In genomic region chr11:74581333-74581732, GRCm38 (mm10) we compare ENCODE assay signal across 9 mouse cellular contexts. TPM values are rescaled to one million over a fixed set of nuclear protein-coding genes. Genes with fewer than 3 reads are reported as not detected.
DNase-seq lines count a peak whose midpoint lies in the region; ATAC-seq and TF ChIP-seq lines count a peak whose summit lies in the region.
"Not testable (repeated sequence)": the region's sequence is repeated elsewhere in the genome, so short reads cannot be mapped to it uniquely, and the experiment has no call there.
"Had no signal": no experiment of that assay in that cellular context is flagged by ENCODE, and none has a peak within 500 bp of the region (broad histone marks: within the 10 kb centered on the region; RNA-seq: fewer than 3 reads in every experiment).

No protein-coding gene starts in this region.

- H3K79me2 ChIP-seq in CH12.LX (replicated peaks; ENCODE audit: control insufficient read depth, extremely low read depth, insufficient read depth, poor library complexity, severe bottlenecking) = not testable (repeated sequence)

- TF ChIP-seq CTCF in CH12.LX (conservative IDR thresholded peaks at IDR 0.05 in 1 of 2, IDR thresholded peaks at IDR 0.05 in 1 of 2; ENCODE audit: low read depth in 2 of 2, low read length in 2 of 2) = peak in 1 of 2 experiments; percentile 56; a peak in 2 of 4 replicates
- TF ChIP-seq CTCF in hindbrain, postnatal 0 days (IDR thresholded peaks at IDR 0.05; ENCODE audit: low read depth) = peak; percentile 31; the same call in 1 of the 2 replicates
- peak; percentile 18; the same call in 1 of the 2 replicates for TF ChIP-seq CTCF in spleen, adult 2 months (IDR thresholded peaks at IDR 0.05; ENCODE audit: extremely low read depth, insufficient read depth, insufficient read length, insufficient replicate concordance)

- ATAC-seq in common myeloid progenitor, adult 5-6 weeks (replicated peaks; ENCODE audit: low read depth, poor library complexity, severe bottlenecking) = peak; percentile 45; the same call in 1 of the 2 replicates
- not testable (repeated sequence) for ATAC-seq in hindbrain, postnatal 0 days

- TF ChIP-seq EP300 in CH12.LX (IDR thresholded peaks at IDR 0.05; ENCODE audit: low read length) = not testable (repeated sequence)

- H3K4me3 ChIP-seq in CH12.LX (replicated peaks in 1 of 3; ENCODE audit: low read depth in 2 of 3, low read length in 2 of 3, poor library complexity in 1 of 3); hindbrain, postnatal 0 days (ENCODE audit: low read length); spleen, adult 2 months (ENCODE audit: extremely low read depth, insufficient read depth, insufficient read length): not testable (repeated sequence)

- H3K27ac ChIP-seq in CH12.LX (ENCODE audit: insufficient read depth, low read depth); hindbrain, postnatal 0 days; spleen, adult 2 months (ENCODE audit: insufficient read depth, low read length): not testable (repeated sequence)

- H3K4me1 ChIP-seq in CH12.LX (ENCODE audit: control insufficient read depth in 1 of 2, insufficient read depth in 2 of 2); hindbrain, postnatal 0 days (ENCODE audit: insufficient read depth, low read length); spleen, adult 2 months (ENCODE audit: control insufficient read depth, insufficient read depth, insufficient read length): not testable (repeated sequence)

- TF ChIP-seq POLR2A in CH12.LX (IDR thresholded peaks at IDR 0.05; ENCODE audit: low read depth, low read length); spleen, adult 2 months (IDR thresholded peaks at IDR 0.05; ENCODE audit: low read depth, low read length): not testable (repeated sequence)

- dilution Hi-C loops in CH12.LX (cut with MboI; ENCODE audit: extremely low pct_ligation_motif_present, extremely low pct_unique_long_range_greater_than_20kb, low sequenced_read_pairs) = not testable (repeated sequence)

- H3K4me2 ChIP-seq in CH12.LX (ENCODE audit: insufficient read depth, low read depth, poor library complexity, severe bottlenecking); hindbrain, postnatal 0 days (ENCODE audit: low read depth, low read length): not testable (repeated sequence)

- DNase-seq in CH12.LX (ENCODE audit: extremely low read depth) = peak; percentile 21
- DNase-seq in ZHBTc4 (ENCODE audit: low read depth, low spot score) = peak; percentile 59
- not testable (repeated sequence) for DNase-seq in hindbrain, postnatal 0 days (ENCODE audit: low spot score); spleen, adult 2 months (ENCODE audit: low read depth in 1 of 2, low spot score in 2 of 2)
- DNase-seq in liver = peak; percentile 58
- DNase-seq in lung, postnatal 36 days = peak; percentile 13

- in situ Hi-C loops in CH12.LX (cut with MboI; ENCODE audit: low pct_ligation_motif_present, low pct_unique_long_range_greater_than_20kb, low sequenced_read_pairs) = not testable (repeated sequence)

- H3K9ac ChIP-seq in CH12.LX (ENCODE audit: insufficient read depth, low read depth); hindbrain, postnatal 0 days (replicated peaks; ENCODE audit: low read length): not testable (repeated sequence)

- H3K27me3 ChIP-seq in CH12.LX (replicated peaks) = peaks cover 84% of the 10 kb centered on the region
- not testable (repeated sequence) for H3K27me3 ChIP-seq in hindbrain, postnatal 0 days (ENCODE audit: insufficient read depth, low read length); spleen, adult 2 months (ENCODE audit: control insufficient read depth, insufficient read depth, low read length)

- H3K36me3 ChIP-seq in CH12.LX (replicated peaks in 1 of 2; ENCODE audit: control insufficient read depth in 1 of 2, insufficient read depth in 1 of 2, low read length in 1 of 2); hindbrain, postnatal 0 days (ENCODE audit: insufficient read depth, low read length); spleen, adult 2 months (ENCODE audit: control insufficient read depth, insufficient read depth, low read length): not testable (repeated sequence)

- TF ChIP-seq RAD21 in CH12.LX (IDR thresholded peaks at IDR 0.05; ENCODE audit: low read depth, low read length) = peak; percentile 22

- WGBS in hindbrain, postnatal 0 days = 60% methylated on average over 4 of the region's 4 CpGs
- WGBS in spleen, adult 2 months = 43% methylated on average over 4 of the region's 4 CpGs

- not testable (repeated sequence) for H3K9me3 ChIP-seq in CH12.LX (replicated peaks; ENCODE audit: low read length); hindbrain, postnatal 0 days (ENCODE audit: low read length)

RNA-seq across cellular contexts. Expression of gene Rap1gap2, which starts 29.4 kb away (rescaled TPM):
- total RNA-seq in CH12.LX (2012; rRNA removed) = 74.6 and 79.8 TPM in 2 replicates
- total RNA-seq in CH12.LX (2014; rRNA removed) = 53.8 and 55.4 TPM in 2 replicates
- polyA plus RNA-seq in CH12.LX (2012; ENCODE audit: insufficient read length, low read depth) = 69.8 and 76.6 TPM in 2 replicates
- 2.0 TPM in 2 replicates for total RNA-seq in common myeloid progenitor, adult 5-6 weeks (2017)
- 48.5 and 55.5 TPM in 2 replicates for total RNA-seq in hindbrain, postnatal 0 days (2014; rRNA removed)
- polyA plus RNA-seq in hindbrain, postnatal 0 days (2015; fragmentation: Nextera tagmentation; extraction: Ambion mirVana) = 9.9 and 11.1 TPM in 2 replicates
- polyA plus RNA-seq in spleen, adult 2 months (2012; rRNA removed) = 11.3 and 13.2 TPM in 2 replicates

RNA-seq across cellular contexts. Expression of gene Ccdc92b, which starts 38.1 kb away (rescaled TPM):
- not detected in 2 replicates for total RNA-seq in CH12.LX (2012; rRNA removed)
- total RNA-seq in CH12.LX (2014; rRNA removed) = not detected in 2 replicates
- not detected in 2 replicates for polyA plus RNA-seq in CH12.LX (2012; ENCODE audit: insufficient read length, low read depth)
- not detected in 2 replicates for total RNA-seq in common myeloid progenitor, adult 5-6 weeks (2017)
- 16.8 and 19.5 TPM in 2 replicates for total RNA-seq in hindbrain, postnatal 0 days (2014; rRNA removed)
- 3.4 TPM in 2 replicates for polyA plus RNA-seq in hindbrain, postnatal 0 days (2015; fragmentation: Nextera tagmentation; extraction: Ambion mirVana)
- polyA plus RNA-seq in spleen, adult 2 months (2012; rRNA removed) = 2.0 and 3.1 TPM in 2 replicates
- polyA plus RNA-seq: activated CD4-positive, CD25-positive, alpha-beta regulatory T cell, adult 4 months; CD4-positive, CD25-positive, alpha-beta regulatory T cell, adult 4 months had no signal

Comparison
In these comparisons a context has a peak if more than half of its experiments do, and no peak if none do; other contexts are left out.
1. RNA of gene Rap1gap2, which starts 29.4 kb away (total RNA-seq): 53.8 to 79.8 TPM in CH12.LX and 48.5 to 55.5 TPM in hindbrain, postnatal 0 days; 2.0 TPM in common myeloid progenitor, adult 5-6 weeks; every median in the first group is over 10 times any median in the second.
2. RNA of gene Ccdc92b, which starts 38.1 kb away (total RNA-seq): 16.8 to 19.5 TPM in hindbrain, postnatal 0 days; not detected in CH12.LX and not detected in common myeloid progenitor, adult 5-6 weeks; every median in the first group is over 10 times any median in the second.